Mouse (Mus musculus): ENCODE results near the gene Crebrf. TPM values are rescaled to one million over a fixed set of nuclear protein-coding genes. Genes with fewer than 3 reads are reported as not detected.
A peak's percentile ranks its signal among the peaks of the same experiment; 100 is the strongest.

Gene Crebrf
- total and polyA plus RNA-seq, 3 experiments: 1.3 to 3.8 TPM; not detected in 1

DNA sequence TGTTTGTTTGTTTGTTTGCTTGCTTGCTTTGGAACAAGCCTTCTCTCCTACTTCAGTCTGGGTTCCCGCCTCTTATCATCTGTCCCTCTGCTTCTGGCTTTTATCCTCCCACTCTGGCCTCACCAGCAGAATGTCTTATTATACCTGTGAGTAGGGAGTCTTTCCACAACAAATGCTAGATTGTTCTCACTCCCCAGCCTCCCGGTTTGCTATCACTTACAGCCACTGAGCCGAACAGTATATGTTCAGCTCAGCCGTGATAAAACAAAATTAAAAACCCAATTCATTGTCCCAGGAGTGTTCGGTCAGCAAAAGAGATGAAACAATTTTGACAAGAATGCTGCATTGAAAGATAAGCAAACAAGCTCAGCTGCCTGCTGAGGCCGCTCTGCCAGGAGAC lies 5.4 kb upstream of the Crebrf start:
- DNase-seq (ENCODE audit: low read depth, low spot score): peak; percentile 50
- peak overlapping the region; percentile 4 for H3K9ac ChIP-seq (ENCODE audit: control insufficient read depth, low read depth, low read length, poor library complexity, severe bottlenecking)
- H3K36me3 ChIP-seq (ENCODE audit: control insufficient read depth in 1 of 2, insufficient read depth in 2 of 2, low read length in 2 of 2): peaks cover 0 to 35% of the 10 kb centered on the region in 2 experiments; a peak in 2 of 4 replicates
- no peaks in the 10 kb centered on the region for H3K27me3 ChIP-seq (ENCODE audit: control insufficient read depth in 1 of 2, insufficient read depth in 2 of 2, low read length in 2 of 2)
- peaks cover 16 to 42% of the 10 kb centered on the region in 2 experiments for H3K4me1 ChIP-seq (ENCODE audit: control insufficient read depth in 1 of 2, insufficient read depth in 2 of 2, low read length in 2 of 2)
- H3K27ac ChIP-seq (ENCODE audit: control insufficient read depth, low read depth, low read length): no peak overlapping the region; the same call in 1 of the 2 replicates
- H3K4me3 ChIP-seq (ENCODE audit: control insufficient read depth in 1 of 2, insufficient read depth in 1 of 2, low read depth in 2 of 2, low read length in 2 of 2): peak overlapping the region; percentile 2 to 48; a peak in 3 of 4 replicates
- no peaks in the 10 kb centered on the region for H3K9me3 ChIP-seq (replicated peaks; ENCODE audit: insufficient read depth, low read length)
- H3K79me2 ChIP-seq (ENCODE audit: control insufficient read depth, insufficient read depth, low read length, poor library complexity): no peaks in the 10 kb centered on the region
- no peak for TF ChIP-seq RAD21 (IDR thresholded peaks at IDR 0.05; ENCODE audit: low read depth, low read length)
- TF ChIP-seq SIN3A (IDR thresholded peaks at IDR 0.05; ENCODE audit: low read length): peak; percentile 41; the same call in 1 of the 2 replicates
- TF ChIP-seq RCOR1 (IDR thresholded peaks at IDR 0.05; ENCODE audit: low read depth, low read length): no peak
- no peak for TF ChIP-seq USF2 (IDR thresholded peaks at IDR 0.05; ENCODE audit: borderline replicate concordance in 1 of 2, insufficient read depth in 1 of 2, low read depth in 1 of 2, low read length in 2 of 2)
- no peak for TF ChIP-seq E2F4 (IDR thresholded peaks at IDR 0.05; ENCODE audit: borderline replicate concordance, low read depth, low read length)
- no peak for TF ChIP-seq POLR2AphosphoS5 (IDR thresholded peaks at IDR 0.05; ENCODE audit: borderline replicate concordance, low read depth, low read length)
- TF ChIP-seq MEF2A (IDR thresholded peaks at IDR 0.05; ENCODE audit: extremely low read depth, insufficient replicate concordance, low read depth, low read length, poor library complexity, severe bottlenecking): no peak
- TF ChIP-seq TAL1 (IDR thresholded peaks at IDR 0.05; ENCODE audit: low read length): peak; percentile 57
- TF ChIP-seq TBP (IDR thresholded peaks at IDR 0.05; ENCODE audit: low read depth, low read length): peak; percentile 63; the same call in 1 of the 2 replicates
- no peak for TF ChIP-seq MYC (IDR thresholded peaks at IDR 0.05; ENCODE audit: low read depth, low read length)
- no peak for TF ChIP-seq MYB (IDR thresholded peaks at IDR 0.05; ENCODE audit: low read depth, low read length)
- peak in 1 of 2 experiments; percentile 40; a peak in 3 of 4 replicates for TF ChIP-seq EP300 (IDR thresholded peaks at IDR 0.05; ENCODE audit: low read depth in 1 of 2, low read length in 2 of 2)
- TF ChIP-seq ZC3H11A (IDR thresholded peaks at IDR 0.05; ENCODE audit: low read depth, low read length): no peak
- TF ChIP-seq BHLHE40 (IDR thresholded peaks at IDR 0.05; ENCODE audit: borderline replicate concordance, low read depth, low read length): no peak
- no peak for TF ChIP-seq ZNF384 (IDR thresholded peaks at IDR 0.05; ENCODE audit: low read depth, low read length)
- TF ChIP-seq UBTF (IDR thresholded peaks at IDR 0.05; ENCODE audit: borderline replicate concordance, insufficient read depth, low read depth, low read length): no peak
- no peak for TF ChIP-seq JUND (IDR thresholded peaks at IDR 0.05; ENCODE audit: low read depth, low read length)
- peak; percentile 40 for TF ChIP-seq TCF12 (IDR thresholded peaks at IDR 0.05; ENCODE audit: low read depth, low read length)
- TF ChIP-seq MXI1 (IDR thresholded peaks at IDR 0.05; ENCODE audit: low read depth, low read length): 0 out of 2 replicates have a peak, but pooled peaks have one; percentile 20
- no peak for TF ChIP-seq KAT2A (conservative IDR thresholded peaks at IDR 0.05; ENCODE audit: low read depth, low read length)
- no peak for TF ChIP-seq HCFC1 (IDR thresholded peaks at IDR 0.05; ENCODE audit: low read depth, low read length)
- TF ChIP-seq MAZ (IDR thresholded peaks at IDR 0.05; ENCODE audit: low read depth, low read length): no peak
- TF ChIP-seq MAX (IDR thresholded peaks at IDR 0.05; ENCODE audit: low read length): no peak
- TF ChIP-seq NELFE (IDR thresholded peaks at IDR 0.05; ENCODE audit: low read depth, low read length): no peak
- TF ChIP-seq CHD1 (IDR thresholded peaks at IDR 0.05; ENCODE audit: low read depth, low read length): 0 out of 2 replicates have a peak, but pooled peaks have one; percentile 34
- no peak for TF ChIP-seq NRF1 (IDR thresholded peaks at IDR 0.05; ENCODE audit: insufficient read depth, low read depth, low read length, poor library complexity, severe bottlenecking)
- TF ChIP-seq GATA1 (IDR thresholded peaks at IDR 0.05; ENCODE audit: low read depth, low read length): peak; percentile 70
- peak; percentile 68 for TF ChIP-seq ETS1 (IDR thresholded peaks at IDR 0.05; ENCODE audit: low read depth, low read length)
- TF ChIP-seq GABPA (IDR thresholded peaks at IDR 0.05; ENCODE audit: low read depth, low read length): no peak
- TF ChIP-seq SMC3 (IDR thresholded peaks at IDR 0.05; ENCODE audit: low read depth, low read length): 0 out of 2 replicates have a peak, but pooled peaks have one; percentile 6
- TF ChIP-seq CTCF (IDR thresholded peaks at IDR 0.05 in 2 of 3, conservative IDR thresholded peaks at IDR 0.05 in 1 of 3; ENCODE audit: control insufficient read depth in 1 of 3, insufficient read depth in 1 of 3, low read depth in 2 of 3, low read length in 3 of 3, poor library complexity in 1 of 3, severe bottlenecking in 1 of 3): no peak
- no peak for TF ChIP-seq USF1 (IDR thresholded peaks at IDR 0.05; ENCODE audit: low read depth, low read length)
- no peak for TF ChIP-seq ZMIZ1 (IDR thresholded peaks at IDR 0.05; ENCODE audit: low read depth, low read length)
- TF ChIP-seq CHD2 (IDR thresholded peaks at IDR 0.05; ENCODE audit: low read length): no peak
- TF ChIP-seq POLR2A (IDR thresholded peaks at IDR 0.05; ENCODE audit: control insufficient read depth in 1 of 2, insufficient read depth in 1 of 2, low read depth in 1 of 2, low read length in 2 of 2, poor library complexity in 1 of 2): no peak
- TF ChIP-seq ZKSCAN1 (IDR thresholded peaks at IDR 0.05; ENCODE audit: low read depth, low read length): no peak
- no peak for TF ChIP-seq ELF1 (IDR thresholded peaks at IDR 0.05; ENCODE audit: low read depth, low read length)
- TF ChIP-seq POLR2AphosphoS2 (IDR thresholded peaks at IDR 0.05; ENCODE audit: low read length): no peak

Data from MEL (cell line).